Mouse (Mus musculus): ENCODE data around the gene P2ry2. TPM values are rescaled to one million over a fixed set of nuclear protein-coding genes. Genes with fewer than 3 reads are reported as not detected.

The P2ry2 gene
- total RNA-seq (2023) = 29.4 and 45.1 TPM in 2 replicates

DNA sequence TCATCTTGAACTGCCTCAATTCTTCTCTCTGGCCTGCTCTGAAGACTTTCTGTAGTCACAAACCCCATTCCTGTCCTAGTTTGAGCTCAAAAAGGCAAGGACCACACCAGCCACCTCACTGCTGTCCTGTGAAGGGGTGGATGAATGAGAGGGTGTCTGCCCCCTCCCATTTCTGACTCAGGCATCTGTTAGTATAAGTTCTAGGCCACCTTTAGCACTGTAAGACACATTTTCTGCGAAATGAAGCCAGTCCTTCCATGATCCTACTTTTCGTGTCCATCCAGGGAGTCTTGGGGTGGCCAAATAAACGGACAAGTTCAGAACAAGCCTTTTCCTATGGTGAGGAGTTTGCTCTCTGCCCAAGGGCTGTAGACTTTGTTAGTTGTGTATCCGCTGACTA lies at the start of gene P2ry2:
Gene P2ry2, minus strand, starts transcription at position 326 of the 400 bp plus-strand sequence.

GRCm38 (mm10) chr7:100974135-100974903 lies 38.3 kb downstream of the P2ry2 start, which contains the start of gene P2ry6:
TSS of gene P2ry6 (minus strand) at chr7:100974649.

Other genes with a start within 250 kb of the P2ry2 start
- gene Relt, start 149.4 kb downstream of the P2ry2 start, total RNA-seq (2023) = 57.0 and 64.1 TPM in 2 replicates
- 0.16 and 0.48 TPM in 2 replicates for gene Arhgef17, start 80.8 kb downstream of the P2ry2 start, total RNA-seq (2023)
- 2.1 and 5.7 TPM in 2 replicates for gene P2ry6, start 38.2 kb downstream of the P2ry2 start, total RNA-seq (2023)
- 16.5 and 28.2 TPM in 2 replicates for gene Fchsd2, start 80.0 kb upstream of the P2ry2 start, total RNA-seq (2023)